Mouse (Mus musculus) gastrocnemius, postnatal 25 days (tissue): ENCODE results near the gene Myo15b. TPM values are rescaled to one million over a fixed set of nuclear protein-coding genes. Genes with fewer than 3 reads are reported as not detected.

Experiments
- total RNA-seq, 2 experiments: library from RNA; stranded (reverse); gene quantifications; 1 replicate in 1 of 2; 2 replicates in 1 of 2; pipeline ENCODE4 v1.2.3; 2021

The Myo15b gene
- total RNA-seq, 2 experiments from 2014 or later: not detected

Other genes with a start within 250 kb of the Myo15b start
- 10 to 100 TPM; 35.1 to 54.4 TPM for gene Mif4gd, start 245.4 kb upstream of the Myo15b start, total RNA-seq
- 10 to 100 TPM; 44.7 to 58.7 TPM for gene Slc25a19, start 230.1 kb upstream of the Myo15b start, total RNA-seq
- 10 to 100 TPM; 56.5 to 58.2 TPM for gene Grb2, start 149.8 kb upstream of the Myo15b start, total RNA-seq
- 10 to 100 TPM; 68.5 to 72.2 TPM for gene Tmem94, start 93.0 kb upstream of the Myo15b start, total RNA-seq
- 10 to 100 TPM; 13.7 to 13.9 TPM for gene Caskin2, start 44.8 kb upstream of the Myo15b start, total RNA-seq
- 1 to 10 TPM; 3.2 to 7.5 TPM for gene Tsen54, start 43.7 kb upstream of the Myo15b start, total RNA-seq
- 1 to 10 TPM; 7.8 to 9.0 TPM for gene Llgl2, start 34.4 kb upstream of the Myo15b start, total RNA-seq
- gene Smim5, start 41.6 kb downstream of the Myo15b start, total RNA-seq: 1 to 10 TPM in 1 of 2 experiments, under 1 TPM in 1; 0.51 to 1.9 TPM
- not detected for gene Smim6, start 53.6 kb downstream of the Myo15b start, total RNA-seq
- gene Sap30bp, start 74.9 kb downstream of the Myo15b start, total RNA-seq: 10 to 100 TPM in 1 of 2 experiments, 1 to 10 TPM in 1; 9.4 to 14.5 TPM
- gene Recql5, start 75.1 kb downstream of the Myo15b start, total RNA-seq: 1 to 10 TPM; 4.9 to 6.8 TPM
- 1 to 10 TPM; 4.2 to 4.5 TPM for gene Itgb4, start 116.3 kb downstream of the Myo15b start, total RNA-seq
- gene Galk1, start 154.3 kb downstream of the Myo15b start, total RNA-seq: 1 to 10 TPM; 3.6 to 4.3 TPM
- gene H3f3b, start 169.6 kb downstream of the Myo15b start, total RNA-seq: 10 to 100 TPM; 65.8 to 68.4 TPM
- 1 to 10 TPM; 6.1 to 6.6 TPM for gene Unk, start 171.9 kb downstream of the Myo15b start, total RNA-seq
- gene Unc13d, start 219.6 kb downstream of the Myo15b start, total RNA-seq: under 1 TPM; 0.16 to 0.38 TPM
- gene Wbp2, start 228.6 kb downstream of the Myo15b start, total RNA-seq: 10 to 100 TPM; 58.1 to 64.4 TPM